Mouse (Mus musculus) layer of hippocampus, adult 9-10 months (tissue): ENCODE results near the gene Syt2.

Experiments used
- DNase-seq: peaks from one replicate; pipeline ENCODE4 v3.0.0; 2022; ENCODE audit warnings: low spot score

Gene Syt2

GRCm38 (mm10) chr1:134741946-134742661 is 95.6 kb downstream of the Syt2 start:
- no peak for DNase-seq

- DNase-seq, result no peak
These were observed 99.2 kb downstream of the Syt2 start for GRCm38 (mm10) chr1:134745648-134746047.

- DNase-seq, result no peak
These were observed 101.0 kb downstream of the Syt2 start for GRCm38 (mm10) chr1:134747236-134748174.

- DNase-seq, result no peak
These were observed 103.4 kb downstream of the Syt2 start for GRCm38 (mm10) chr1:134749889-134750288.

- DNase-seq, result no peak
These were observed 106.0 kb downstream of the Syt2 start for GRCm38 (mm10) chr1:134752447-134752846.

- no peak for DNase-seq
These were observed 107.5 kb downstream of the Syt2 start for GRCm38 (mm10) chr1:134753751-134754630.

GRCm38 (mm10) chr1:134754818-134755217 is 108.3 kb downstream of the Syt2 start:
- DNase-seq, result no peak

GRCm38 (mm10) chr1:134755548-134756189 is 109.2 kb downstream of the Syt2 start:
- DNase-seq, result no peak

GRCm38 (mm10) chr1:134756190-134756873 is 109.9 kb downstream of the Syt2 start:
- no peak for DNase-seq

- no peak for DNase-seq
These were observed 110.8 kb downstream of the Syt2 start for GRCm38 (mm10) chr1:134757230-134757629.

GRCm38 (mm10) chr1:134759133-134759532 is 112.7 kb downstream of the Syt2 start:
- DNase-seq, result no peak

GRCm38 (mm10) chr1:134760642-134761041 is 114.2 kb downstream of the Syt2 start:
- DNase-seq, result no peak

- DNase-seq, result no peak
These were observed 115.1 kb downstream of the Syt2 start for GRCm38 (mm10) chr1:134761534-134761933.

GRCm38 (mm10) chr1:134763250-134763649 is 116.8 kb downstream of the Syt2 start:
- DNase-seq, result no peak

GRCm38 (mm10) chr1:134763776-134764438 is 117.4 kb downstream of the Syt2 start:
- no peak for DNase-seq

GRCm38 (mm10) chr1:134764831-134765458 is 118.5 kb downstream of the Syt2 start:
- no peak for DNase-seq

- no peak for DNase-seq
These were observed 120.0 kb downstream of the Syt2 start for GRCm38 (mm10) chr1:134766448-134766847.

- no peak for DNase-seq
These were observed 123.8 kb downstream of the Syt2 start for GRCm38 (mm10) chr1:134770312-134770711.

GRCm38 (mm10) chr1:134771353-134771752 is 124.9 kb downstream of the Syt2 start:
- DNase-seq, result no peak

- DNase-seq, result no peak
These were observed 125.5 kb downstream of the Syt2 start for GRCm38 (mm10) chr1:134771999-134772398.
